Mouse (Mus musculus) liver, postnatal 0 days (tissue): Measurements from ENCODE around the gene Plcb4. TPM values are rescaled to one million over a fixed set of nuclear protein-coding genes. Genes with fewer than 3 reads are reported as not detected.

ENCODE experiments used
- ATAC-seq: fragments of 200-750 bp; cut with Nextera tagmentation; 2 replicates; pipeline ENCODE4 v1.8.0; 2017; ENCODE audit warnings: mild to moderate bottlenecking, moderate library complexity
- DNase-seq: peaks from one replicate; pipeline ENCODE4 v3.0.0-alpha.2; 2016
- H3K27ac ChIP-seq: fragments of 300-500 bp; sonication (generic); 2 replicates; pipeline ENCODE4 v1.5.1; 2014; ENCODE audit warnings: antibody characterized with exemption, moderate library complexity, mild to moderate bottlenecking, low read depth
- H3K27me3 ChIP-seq: fragments of 300-500 bp; sonication (generic); 2 replicates; pipeline ENCODE4 v1.6.1; 2014; ENCODE audit warnings: low read length, control low read depth, mixed read lengths; ENCODE audit not compliant: insufficient read depth
- H3K36me3 ChIP-seq: fragments of 300-500 bp; sonication (generic); replicated peaks from 2 replicates; pipeline ENCODE4 v1.6.1; 2014; ENCODE audit warnings: mild to moderate bottlenecking, control low read depth, low read length, moderate library complexity, mixed read lengths; ENCODE audit not compliant: insufficient read depth
- H3K4me1 ChIP-seq: fragments of 300-500 bp; sonication (generic); 2 replicates; pipeline ENCODE4 v1.6.1; 2014; ENCODE audit warnings: antibody characterized with exemption, mild to moderate bottlenecking, control low read depth; ENCODE audit not compliant: insufficient read depth
- H3K4me2 ChIP-seq: fragments of 300-500 bp; sonication (generic); 2 replicates; pipeline ENCODE4 v1.6.1; 2014; ENCODE audit warnings: low read depth, mild to moderate bottlenecking, low read length, moderate library complexity, mixed read lengths
- H3K4me3 ChIP-seq: fragments of 300-500 bp; sonication (generic); 2 replicates; pipeline ENCODE4 v1.5.1; 2014; ENCODE audit warnings: low read depth, low read length
- H3K9ac ChIP-seq: fragments of 300-500 bp; sonication (generic); replicated peaks from 2 replicates; pipeline ENCODE4 v1.6.1; 2014; ENCODE audit warnings: mild to moderate bottlenecking, moderate library complexity
- H3K9me3 ChIP-seq: fragments of 300-500 bp; sonication (generic); 2 replicates; pipeline ENCODE4 v1.6.1; 2016; ENCODE audit warnings: mild to moderate bottlenecking, control low read depth, low read length, mixed read lengths
- CTCF ChIP-seq: sonication (generic); IDR thresholded peaks from 2 replicates; pipeline ENCODE4 v1.5.1; 2016; ENCODE audit warnings: antibody characterized with exemption, low read depth
- EP300 ChIP-seq: IDR thresholded peaks from 2 replicates; pipeline ENCODE4 v1.6.1; 2016; ENCODE audit warnings: antibody characterized with exemption, low read depth, mild to moderate bottlenecking
- WGBS: fragments of 180-500 bp; shearing (Covaris S2); extraction: QIAGEN DNeasy Blood & Tissue Kit; methylation state at CpG from one replicate; pipeline ENCODE4 v1.1.7; 2014; ENCODE audit not compliant: insufficient replicate concordance; 5-methylcytosine and 5-hydroxymethylcytosine counted together
- polyA plus RNA-seq: library from polyadenylated mRNA; unstranded; fragments of >200 nt; fragmentation: Nextera tagmentation; extraction: Ambion mirVana; gene quantifications from 2 replicates; pipeline ENCODE4 v1.2.1, GENCODE M21; 2015

Gene Plcb4
- polyA plus RNA-seq, 1 experiment from 2014 or later, result 2.8 TPM

DNA sequence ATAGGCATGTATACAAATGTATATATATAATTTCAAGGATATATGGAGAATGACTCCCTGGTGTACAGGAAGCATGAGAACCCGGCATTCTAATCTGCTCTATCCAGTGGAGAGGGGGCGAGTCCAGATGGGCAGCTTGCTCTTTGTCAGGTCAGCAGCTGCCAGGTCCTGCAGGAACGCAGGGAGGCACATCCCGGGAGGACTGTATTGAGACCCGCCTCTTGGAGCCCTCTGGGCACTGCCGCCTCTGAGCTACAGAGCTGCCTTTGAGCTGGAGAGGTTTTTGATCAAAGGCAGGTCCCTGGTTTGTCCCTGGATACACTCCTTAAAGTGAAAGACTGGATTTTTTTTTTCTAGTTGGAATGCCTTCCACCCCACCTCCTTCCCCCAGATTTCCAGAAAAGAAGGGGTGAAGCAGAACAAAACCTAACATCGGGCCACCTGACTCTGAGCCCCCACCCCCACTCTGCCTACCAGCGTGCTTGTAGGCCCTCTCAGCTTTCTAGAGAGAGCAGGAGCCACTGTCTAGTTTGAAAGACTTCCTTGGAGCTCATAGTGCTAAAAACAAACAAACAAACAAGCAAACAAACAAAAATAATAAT is 393.0 kb downstream of the Plcb4 start, which contains the start of gene Lamp5:
TSS of gene Lamp5 (plus strand) at position 552 of the 602 bp plus-strand sequence.
- 19% methylated on average over 8 of the region's 8 CpGs for WGBS
- no peaks in the 10 kb centered on the region for H3K4me1 ChIP-seq
- H3K9me3 ChIP-seq, result no peaks in the 10 kb centered on the region
- H3K4me3 ChIP-seq, result no peak within 1 kb of the TSS
- no peak within 1 kb of the TSS for H3K4me2 ChIP-seq
- no peak within 1 kb of the TSS for H3K27ac ChIP-seq
- TF ChIP-seq CTCF (no peak), EP300 (no peak)
- DNase-seq, result no peak
- H3K9ac ChIP-seq, result no peak within 1 kb of the TSS
- H3K27me3 ChIP-seq, result peaks cover 4% of the 10 kb centered on the region; the same call in 1 of the 2 replicates
- H3K36me3 ChIP-seq, result no peaks in the 10 kb centered on the region
- no peak for ATAC-seq

DNA sequence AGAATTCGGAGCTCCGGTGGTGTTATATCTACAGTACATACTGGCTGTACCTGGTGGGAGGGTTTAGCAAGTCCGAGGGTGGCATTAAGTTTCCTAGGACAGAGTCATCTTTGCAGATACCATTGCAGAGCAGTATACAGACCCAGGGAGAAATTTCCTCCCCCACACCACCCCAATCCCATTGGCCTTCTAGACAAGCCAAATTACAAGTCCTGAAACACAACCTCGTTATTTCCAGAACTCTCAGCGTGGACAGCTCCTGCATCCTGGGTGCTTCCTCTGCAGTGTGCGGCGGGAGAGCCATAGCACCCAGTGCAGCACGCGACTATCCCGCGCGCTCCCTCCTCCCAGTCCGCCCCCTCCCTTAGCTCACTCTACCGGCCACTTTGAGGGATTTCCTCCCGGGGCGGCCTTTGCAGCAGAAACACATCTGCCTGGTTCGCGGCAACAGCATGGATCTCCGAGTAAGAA is 399.1 kb downstream of the Plcb4 start:
- TF ChIP-seq EP300 (no peak), CTCF (no peak)
- H3K4me3 ChIP-seq, result no peak overlapping the region

DNA sequence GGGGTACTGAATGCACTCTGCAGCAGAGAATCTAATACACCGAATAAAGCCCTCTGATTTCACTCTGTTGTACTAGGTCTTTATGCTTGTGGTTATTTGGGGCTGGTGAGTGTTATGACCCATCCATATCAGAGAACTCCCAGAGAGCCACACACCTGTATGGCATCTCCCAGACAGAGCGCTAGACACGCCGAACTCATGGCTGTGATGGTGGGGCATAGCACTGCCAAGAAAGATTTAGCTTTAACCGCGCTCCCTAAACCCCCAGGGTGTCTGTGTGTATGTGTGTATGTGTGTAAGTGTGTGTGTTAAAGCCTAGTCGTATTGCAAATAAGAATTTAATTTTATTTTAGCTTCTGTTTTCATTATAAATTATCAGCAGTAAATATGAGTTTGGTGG is 399.6 kb downstream of the Plcb4 start:
- H3K4me2 ChIP-seq, result no peak overlapping the region
- TF ChIP-seq EP300, result no peak
- no peak for TF ChIP-seq CTCF
- H3K27ac ChIP-seq, result no peak overlapping the region
- DNase-seq (no peak), ATAC-seq (no peak)
- 7% methylated on average over 7 of the region's 7 CpGs for WGBS
- no peaks in the 10 kb centered on the region for H3K4me1 ChIP-seq
- H3K9me3 ChIP-seq, result no peaks in the 10 kb centered on the region
- H3K36me3 ChIP-seq, result no peaks in the 10 kb centered on the region
- H3K27me3 ChIP-seq, result peaks cover 30% of the 10 kb centered on the region
- H3K4me3 ChIP-seq, result no peak overlapping the region
- H3K9ac ChIP-seq, result no peak overlapping the region

More for the DNA sequence above, 399.1 kb downstream of the Plcb4 start:
- no peaks in the 10 kb centered on the region for H3K36me3 ChIP-seq
- no peak overlapping the region for H3K9ac ChIP-seq
- no peak overlapping the region for H3K27ac ChIP-seq
- no peak for DNase-seq
- ATAC-seq, result no peak
- no peaks in the 10 kb centered on the region for H3K4me1 ChIP-seq
- H3K27me3 ChIP-seq, result peaks cover 30% of the 10 kb centered on the region
- H3K4me2 ChIP-seq, result no peak overlapping the region
- 7% methylated on average over 19 of the region's 19 CpGs for WGBS
- H3K9me3 ChIP-seq, result no peaks in the 10 kb centered on the region

DNA sequence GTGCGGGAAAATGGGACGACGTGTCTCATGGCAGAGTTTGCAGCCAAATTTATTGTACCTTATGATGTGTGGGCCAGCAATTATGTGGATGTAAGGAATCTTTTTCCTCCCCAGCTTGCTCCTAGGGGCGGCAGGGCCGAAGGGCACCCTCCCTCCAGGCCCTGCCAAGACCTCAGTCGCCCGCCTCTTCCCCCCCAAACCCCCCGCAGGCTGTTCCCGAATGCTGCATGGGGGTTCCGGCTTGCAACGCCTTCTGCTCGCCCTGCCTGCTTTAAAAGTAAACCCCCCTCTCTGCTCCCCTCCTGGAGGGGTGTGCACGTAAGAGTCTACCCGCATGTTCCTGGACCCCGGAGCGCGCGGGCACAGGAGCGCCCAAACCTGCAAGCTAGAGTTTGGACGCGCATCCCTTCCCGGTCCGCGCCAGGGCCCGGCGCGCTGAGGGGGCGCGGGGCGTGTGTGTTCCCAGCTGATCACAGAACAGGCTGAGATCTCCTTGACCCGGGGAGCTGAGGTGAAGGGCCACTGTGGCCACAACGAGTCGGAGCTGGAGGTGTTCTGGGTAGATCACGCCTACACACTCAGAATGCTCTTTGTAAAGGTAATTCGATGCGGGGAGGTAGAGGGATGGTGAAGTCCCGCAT is 400.3 kb downstream of the Plcb4 start:
- no peaks in the 10 kb centered on the region for H3K9me3 ChIP-seq
- H3K4me3 ChIP-seq, result no peak overlapping the region
- H3K36me3 ChIP-seq, result no peaks in the 10 kb centered on the region
- no peaks in the 10 kb centered on the region for H3K4me1 ChIP-seq
- no peak overlapping the region for H3K4me2 ChIP-seq
- H3K27ac ChIP-seq, result no peak overlapping the region
- no peak for TF ChIP-seq CTCF
- no peak overlapping the region for H3K9ac ChIP-seq
- DNase-seq (no peak), ATAC-seq (no peak)
- 4% methylated on average over 37 of the region's 37 CpGs for WGBS
- peaks cover 30% of the 10 kb centered on the region for H3K27me3 ChIP-seq
